ENCODE assay signal across 26 mouse cellular contexts in genomic region chr7:141815361-141815760, GRCm38 (mm10). TPM values are rescaled to one million over a fixed set of nuclear protein-coding genes. Genes with fewer than 3 reads are reported as not detected.
A peak's percentile ranks its signal among the peaks of the same experiment; 100 is the strongest.
DNase-seq lines count a peak whose midpoint lies in the region; ATAC-seq lines count a peak whose summit lies in the region.
"Had no signal": no experiment of that assay in that cellular context is flagged by ENCODE, and none has a peak within 500 bp of the region (broad histone marks: within the 10 kb centered on the region; RNA-seq: fewer than 3 reads in every experiment).

No protein-coding gene starts in this region.

- 0 out of 2 replicates have a peak, but pooled peaks have one; percentile 45 for ATAC-seq in embryonic facial prominence, embryonic 15.5 days (ENCODE audit: insufficient number of reproducible peaks, low FRiP score, low TSS enrichment, low read depth)
- ATAC-seq: forebrain, embryonic 15.5 days; intestine, embryonic 15.5 days; midbrain, embryonic 16.5 days had no signal

- no peak for DNase-seq in embryonic facial prominence, embryonic 10.5 days (ENCODE audit: low spot score)
- peak; percentile 22 for DNase-seq in kidney, postnatal 14 days
- DNase-seq in kidney, adult 9 months, result no peak
- DNase-seq in cerebellum, adult 8-10 months, result peak; percentile 5
- peak; percentile 4 for DNase-seq in skeletal muscle tissue, adult 2 months (ENCODE audit: low read depth, low spot score)
- no peak for DNase-seq in ovary, postnatal 10 days (ENCODE audit: low spot score)
- DNase-seq: adrenal gland, postnatal 36 days; embryo, embryonic 11 days; gastrocnemius, postnatal 36 days; layer of hippocampus, adult 9-11 months; thymus, adult 2 months had no signal

- no peaks in the 10 kb centered on the region for H3K9me3 ChIP-seq in embryonic facial prominence, embryonic 15.5 days (replicated peaks)
- no peaks in the 10 kb centered on the region for H3K9me3 ChIP-seq in embryonic facial prominence, embryonic 10.5 days
- H3K9me3 ChIP-seq: forebrain, embryonic 15.5 days; hindbrain, embryonic 15.5 days; intestine, embryonic 15.5 days; midbrain, embryonic 10.5 days; neural tube, embryonic 13.5 days had no signal

- no peak overlapping the region for H3K9ac ChIP-seq in embryonic facial prominence, embryonic 15.5 days
- H3K9ac ChIP-seq: forebrain, embryonic 15.5 days; hindbrain, embryonic 15.5 days; intestine, embryonic 15.5 days; neural tube, embryonic 13.5 days had no signal

- H3K27ac ChIP-seq in embryonic facial prominence, embryonic 15.5 days (replicated peaks), result no peak overlapping the region
- H3K27ac ChIP-seq in embryonic facial prominence, embryonic 10.5 days (replicated peaks), result no peak overlapping the region
- H3K27ac ChIP-seq: forebrain, embryonic 15.5 days; hindbrain, embryonic 15.5 days; intestine, embryonic 15.5 days; left cerebral cortex, adult 2 months; macrophage; midbrain, embryonic 10.5 days; neural tube, embryonic 13.5 days; stomach, postnatal 0 days had no signal

- H3K36me3 ChIP-seq in embryonic facial prominence, embryonic 15.5 days, result no peaks in the 10 kb centered on the region
- no peaks in the 10 kb centered on the region for H3K36me3 ChIP-seq in embryonic facial prominence, embryonic 10.5 days (replicated peaks)
- H3K36me3 ChIP-seq: forebrain, embryonic 15.5 days; hindbrain, embryonic 15.5 days; intestine, embryonic 15.5 days; midbrain, embryonic 10.5 days; neural tube, embryonic 13.5 days had no signal

- WGBS in embryonic facial prominence, embryonic 15.5 days, result 71% methylated on average over 4 of the region's 4 CpGs
- 81% methylated on average over 4 of the region's 4 CpGs for WGBS in embryonic facial prominence, embryonic 10.5 days

- no peaks in the 10 kb centered on the region for H3K27me3 ChIP-seq in embryonic facial prominence, embryonic 15.5 days
- H3K27me3 ChIP-seq in embryonic facial prominence, embryonic 10.5 days (replicated peaks; ENCODE audit: low read depth, poor library complexity, severe bottlenecking), result no peaks in the 10 kb centered on the region
- H3K27me3 ChIP-seq: forebrain, embryonic 15.5 days; hindbrain, embryonic 15.5 days; intestine, embryonic 15.5 days; neural tube, embryonic 13.5 days had no signal

- H3K4me1 ChIP-seq in embryonic facial prominence, embryonic 15.5 days, result no peaks in the 10 kb centered on the region
- peaks cover 9% of the 10 kb centered on the region for H3K4me1 ChIP-seq in embryonic facial prominence, embryonic 10.5 days
- H3K4me1 ChIP-seq: intestine, embryonic 15.5 days had no signal

- H3K4me2 ChIP-seq in embryonic facial prominence, embryonic 15.5 days (replicated peaks), result no peak overlapping the region
- H3K4me2 ChIP-seq: forebrain, embryonic 15.5 days; hindbrain, embryonic 15.5 days; intestine, embryonic 15.5 days; neural tube, embryonic 13.5 days had no signal

- no peak overlapping the region for H3K4me3 ChIP-seq in embryonic facial prominence, embryonic 15.5 days (replicated peaks)
- H3K4me3 ChIP-seq in embryonic facial prominence, embryonic 10.5 days, result no peak overlapping the region
- H3K4me3 ChIP-seq: forebrain, embryonic 15.5 days; hindbrain, embryonic 15.5 days; intestine, embryonic 15.5 days; left cerebral cortex, adult 2 months; midbrain, embryonic 10.5 days; myocyte; neural tube, embryonic 13.5 days had no signal

RNA-seq across cellular contexts. Expression of gene Muc5b, which starts 23.5 kb away (rescaled TPM):
- polyA plus RNA-seq in embryonic facial prominence, embryonic 15.5 days (2015; fragmentation: Nextera tagmentation; extraction: Ambion mirVana), result 0.08 and 0.21 TPM in 2 replicates
- polyA plus RNA-seq in embryonic facial prominence, embryonic 10.5 days (2016; fragmentation: Nextera tagmentation; extraction: Ambion mirVana), result 0.01 TPM in 2 replicates
- polyA plus RNA-seq: liver, adult 2 months; liver, embryonic 16.5 days; macrophage; small intestine, adult 2 months had no signal

RNA-seq across cellular contexts. Expression of gene Muc5ac, which starts 26.6 kb away (rescaled TPM):
- 0.01 and 0.03 TPM in 2 replicates for polyA plus RNA-seq in embryonic facial prominence, embryonic 15.5 days (2015; fragmentation: Nextera tagmentation; extraction: Ambion mirVana)
- not detected in 2 replicates for polyA plus RNA-seq in embryonic facial prominence, embryonic 10.5 days (2016; fragmentation: Nextera tagmentation; extraction: Ambion mirVana)
- polyA plus RNA-seq: forebrain, embryonic 15.5 days; hindbrain, embryonic 15.5 days; intestine, embryonic 15.5 days; kidney, embryonic 14.5 days; liver, embryonic 16.5 days; macrophage; midbrain, embryonic 10.5 days; midbrain, embryonic 16.5 days; myocyte; neural tube, embryonic 13.5 days had no signal

Comparison
In these comparisons a context has a peak if more than half of its experiments do, and no peak if none do; other contexts are left out.
1. DNase-seq: peak in kidney, postnatal 14 days (single experiment), cerebellum, adult 8-10 months (single experiment) and skeletal muscle tissue, adult 2 months (single experiment); none in embryonic facial prominence, embryonic 10.5 days (single experiment), kidney, adult 9 months (single experiment) and ovary, postnatal 10 days (single experiment).